Mouse (Mus musculus) forebrain, embryonic 14.5 days (tissue): ENCODE measurements around the gene Rpn2. TPM values are rescaled to one million over a fixed set of nuclear protein-coding genes. Genes with fewer than 3 reads are reported as not detected.

Experiments used
- ATAC-seq: fragments of 200-750 bp; cut with Nextera tagmentation; 2 replicates; pipeline ENCODE4 v1.8.0; 2017; ENCODE audit warnings: mild to moderate bottlenecking, moderate library complexity
- DNase-seq: peaks from one replicate; pipeline ENCODE4 v3.0.0-alpha.2; 2015; ENCODE audit warnings: low spot score
- H3K27ac ChIP-seq: fragments of 300-500 bp; sonication (generic); 2 replicates; pipeline ENCODE4 v1.5.1; 2014; ENCODE audit warnings: low read depth, mild to moderate bottlenecking, control low read depth, low read length, moderate library complexity
- H3K27me3 ChIP-seq: fragments of 300-500 bp; sonication (generic); replicated peaks from 2 replicates; pipeline ENCODE4 v1.6.1; 2014; ENCODE audit warnings: low read length, control low read depth, mixed read lengths; ENCODE audit not compliant: control insufficient read depth, insufficient read depth
- H3K36me3 ChIP-seq: fragments of 300-500 bp; sonication (generic); 2 replicates; pipeline ENCODE4 v1.6.1; 2014; ENCODE audit warnings: low read length, control low read depth; ENCODE audit not compliant: control insufficient read depth, insufficient read depth
- H3K4me1 ChIP-seq: fragments of 300-500 bp; sonication (generic); 2 replicates; pipeline ENCODE4 v1.6.1; 2014; ENCODE audit warnings: antibody characterized with exemption, low read length, control low read depth; ENCODE audit not compliant: control insufficient read depth, insufficient read depth
- H3K4me2 ChIP-seq: fragments of 300-500 bp; sonication (generic); 2 replicates; pipeline ENCODE4 v1.6.1; 2014; ENCODE audit warnings: mild to moderate bottlenecking, control low read depth, low read length
- H3K4me3 ChIP-seq: fragments of 300-500 bp; sonication (generic); 2 replicates; pipeline ENCODE4 v1.5.1; 2014; ENCODE audit warnings: low read depth, low read length, control low read depth
- H3K9ac ChIP-seq: fragments of 300-500 bp; sonication (generic); 2 replicates; pipeline ENCODE4 v1.6.1; 2014; ENCODE audit warnings: mild to moderate bottlenecking, low read length, control low read depth, moderate library complexity
- H3K9me3 ChIP-seq: fragments of 300-500 bp; sonication (generic); replicated peaks from 2 replicates; pipeline ENCODE4 v1.6.1; 2016; ENCODE audit warnings: low read length, control low read depth, mixed read lengths; ENCODE audit not compliant: control insufficient read depth
- WGBS: fragments of 180-500 bp; shearing (Covaris S2); extraction: QIAGEN DNeasy Blood & Tissue Kit; methylation state at CpG from one replicate; pipeline ENCODE4 v1.1.7; 2014; 5-methylcytosine and 5-hydroxymethylcytosine counted together
- polyA plus RNA-seq: library from polyadenylated mRNA; unstranded; fragments of >200 nt; fragmentation: Nextera tagmentation; extraction: Ambion mirVana; gene quantifications from 2 replicates; pipeline ENCODE4 v1.2.1, GENCODE M21; 2014

Gene Rpn2
- polyA plus RNA-seq, 1 experiment from 2014 or later: 163 TPM

- Histone ChIP-seq H3K9ac (no peak overlapping the region), H3K9me3 (no peaks in the 10 kb centered on the region), H3K4me2 (no peak overlapping the region), H3K4me1 (no peaks in the 10 kb centered on the region), H3K4me3 (no peak overlapping the region), H3K36me3 (no peaks in the 10 kb centered on the region), H3K27ac (no peak overlapping the region), H3K27me3 (no peaks in the 10 kb centered on the region)
- ATAC-seq: no peak
- WGBS: 75% methylated on average over 6 of the region's 6 CpGs
- DNase-seq: no peak
Measured at GRCm38 (mm10) chr2:157263832-157264231, 15.0 kb upstream of the Rpn2 start.

GRCm38 (mm10) chr2:157279416-157279800 lies 591 bp downstream of the Rpn2 start, which contains the start of gene Mroh8:
Gene Mroh8 (minus strand): TSS chr2:157279549.
- Histone ChIP-seq H3K4me1 (peaks cover 16% of the 10 kb centered on the region), H3K27me3 (no peaks in the 10 kb centered on the region), H3K4me2 (peak within 1 kb of the TSS; percentile 84), H3K4me3 (peak within 1 kb of the TSS; percentile 98), H3K9ac (peak within 1 kb of the TSS; percentile 93), H3K27ac (peak within 1 kb of the TSS; percentile 91), H3K9me3 (no peaks in the 10 kb centered on the region), H3K36me3 (peaks cover 17% of the 10 kb centered on the region)
- ATAC-seq: peak; percentile 59
- WGBS: under 1% methylated on average over 23 of the region's 32 CpGs
- DNase-seq: no peak

- no peak for ATAC-seq
- Histone ChIP-seq H3K27me3 (no peaks in the 10 kb centered on the region), H3K4me1 (peaks cover 12% of the 10 kb centered on the region), H3K9ac (no peak overlapping the region), H3K4me2 (no peak overlapping the region), H3K27ac (no peak overlapping the region), H3K4me3 (no peak overlapping the region), H3K36me3 (peaks cover 49% of the 10 kb centered on the region), H3K9me3 (no peaks in the 10 kb centered on the region)
- DNase-seq: no peak
- WGBS: 95% methylated on average over 6 of the region's 6 CpGs
Measured at GRCm38 (mm10) chr2:157283321-157283720, 4.5 kb downstream of the Rpn2 start.

GRCm38 (mm10) chr2:157287542-157287941 lies 8.7 kb downstream of the Rpn2 start:
- 21% methylated on average over 3 of the region's 3 CpGs for WGBS
- DNase-seq (peak; percentile 88), ATAC-seq (0 out of 2 replicates have a peak, but pooled peaks have one; percentile 44)
- H3K27ac ChIP-seq: no peak overlapping the region
- peaks cover 82% of the 10 kb centered on the region for H3K36me3 ChIP-seq
- no peak overlapping the region for H3K4me2 ChIP-seq
- H3K4me3 ChIP-seq: no peak overlapping the region
- no peaks in the 10 kb centered on the region for H3K27me3 ChIP-seq
- no peaks in the 10 kb centered on the region for H3K9me3 ChIP-seq
- no peaks in the 10 kb centered on the region for H3K4me1 ChIP-seq
- H3K9ac ChIP-seq: no peak overlapping the region

GRCm38 (mm10) chr2:157288996-157289395 lies 10.2 kb downstream of the Rpn2 start:
- WGBS: 92% methylated on average over 5 of the region's 5 CpGs
- DNase-seq: no peak
- H3K27ac ChIP-seq: no peak overlapping the region
- no peak overlapping the region for H3K9ac ChIP-seq
- peaks cover 86% of the 10 kb centered on the region for H3K36me3 ChIP-seq
- H3K4me2 ChIP-seq: no peak overlapping the region
- H3K4me1 ChIP-seq: no peaks in the 10 kb centered on the region
- no peak for ATAC-seq
- no peaks in the 10 kb centered on the region for H3K9me3 ChIP-seq
- no peaks in the 10 kb centered on the region for H3K27me3 ChIP-seq
- H3K4me3 ChIP-seq: no peak overlapping the region

- Histone ChIP-seq H3K4me1 (no peaks in the 10 kb centered on the region; the same call in 1 of the 2 replicates), H3K36me3 (peaks cover 81% of the 10 kb centered on the region), H3K9me3 (no peaks in the 10 kb centered on the region), H3K4me3 (no peak overlapping the region), H3K27me3 (no peaks in the 10 kb centered on the region), H3K4me2 (no peak overlapping the region), H3K27ac (no peak overlapping the region), H3K9ac (no peak overlapping the region)
- 9% methylated on average over 2 of the region's 2 CpGs for WGBS
- 0 out of 2 replicates have a peak, but pooled peaks have one; percentile 40 for ATAC-seq
- DNase-seq: peak; percentile 86
Measured at GRCm38 (mm10) chr2:157292093-157292492, 13.3 kb downstream of the Rpn2 start.

GRCm38 (mm10) chr2:157296105-157296689 lies 17.4 kb downstream of the Rpn2 start:
- 55% methylated on average over 7 of the region's 7 CpGs for WGBS
- peaks cover 87% of the 10 kb centered on the region for H3K36me3 ChIP-seq
- peak; percentile 46 for ATAC-seq
- H3K4me3 ChIP-seq: no peak overlapping the region
- H3K27me3 ChIP-seq: no peaks in the 10 kb centered on the region
- H3K4me2 ChIP-seq: no peak overlapping the region
- no peak overlapping the region for H3K9ac ChIP-seq
- no peaks in the 10 kb centered on the region; the same call in 1 of the 2 replicates for H3K4me1 ChIP-seq
- peak overlapping the region; percentile 70 for H3K27ac ChIP-seq
- peak; percentile 68 for DNase-seq
- no peaks in the 10 kb centered on the region for H3K9me3 ChIP-seq

GRCm38 (mm10) chr2:157300051-157300450 lies 21.2 kb downstream of the Rpn2 start:
- WGBS: 94% methylated on average over 6 of the region's 6 CpGs
- peaks cover 83% of the 10 kb centered on the region for H3K36me3 ChIP-seq
- no peak for DNase-seq
- no peaks in the 10 kb centered on the region for H3K27me3 ChIP-seq
- no peak overlapping the region for H3K4me3 ChIP-seq
- no peak overlapping the region for H3K4me2 ChIP-seq
- H3K4me1 ChIP-seq: peaks cover 5% of the 10 kb centered on the region; the same call in 1 of the 2 replicates
- H3K9me3 ChIP-seq: no peaks in the 10 kb centered on the region
- no peak for ATAC-seq
- H3K9ac ChIP-seq: no peak overlapping the region
- no peak overlapping the region for H3K27ac ChIP-seq

- H3K9ac ChIP-seq: no peak overlapping the region
- WGBS: 25% methylated on average over 9 of the region's 9 CpGs
- no peak for ATAC-seq
- H3K4me1 ChIP-seq: peaks cover 5% of the 10 kb centered on the region; the same call in 1 of the 2 replicates
- H3K4me3 ChIP-seq: no peak overlapping the region
- H3K27ac ChIP-seq: no peak overlapping the region
- DNase-seq: no peak
- no peak overlapping the region for H3K4me2 ChIP-seq
- no peaks in the 10 kb centered on the region for H3K9me3 ChIP-seq
- peaks cover 84% of the 10 kb centered on the region for H3K36me3 ChIP-seq
- no peaks in the 10 kb centered on the region for H3K27me3 ChIP-seq
Measured at GRCm38 (mm10) chr2:157303096-157303495, 24.3 kb downstream of the Rpn2 start.
